Mouse (Mus musculus) MEL (cell line): Measurements from ENCODE around the gene Shq1. TPM values are rescaled to one million over a fixed set of nuclear protein-coding genes. Genes with fewer than 3 reads are reported as not detected.

Experiments
- DNase-seq: peaks from one replicate; pipeline ENCODE4 v3.0.0; 2011; ENCODE audit warnings: low read depth, low spot score
- H3K27ac ChIP-seq: 2 replicates; pipeline ENCODE4 v1.5.1; 2012; ENCODE audit warnings: low read depth, mild to moderate bottlenecking, control low read depth, low read length, moderate library complexity; ENCODE audit not compliant: control insufficient read depth
- H3K27me3 ChIP-seq, 2 experiments: fragments of 150-350 bp in 1 of 2; sonication (generic) in 1 of 2; 2 replicates each; pipeline ENCODE4 v1.6.1; 2012; ENCODE audit warnings: low read length in 2 of 2, mild to moderate bottlenecking in 2 of 2, improper control_type of control experiment in 1 of 2, moderate library complexity in 1 of 2; ENCODE audit not compliant: insufficient read depth in 2 of 2, control insufficient read depth in 1 of 2
- H3K36me3 ChIP-seq, 2 experiments: 2 replicates each; pipeline ENCODE4 v1.6.1; 2012 to 2014; ENCODE audit warnings: low read length in 2 of 2, improper control_type of control experiment in 1 of 2, inconsistent platforms in 1 of 2, mild to moderate bottlenecking in 1 of 2; ENCODE audit not compliant: insufficient read depth in 2 of 2, control insufficient read depth in 1 of 2
- H3K4me1 ChIP-seq, 2 experiments: fragments of 150-350 bp in 1 of 2; sonication (generic) in 1 of 2; 2 replicates each; pipeline ENCODE4 v1.6.1; 2012; ENCODE audit warnings: low read length in 2 of 2, improper control_type of control experiment in 1 of 2, mild to moderate bottlenecking in 1 of 2; ENCODE audit not compliant: insufficient read depth in 2 of 2, control insufficient read depth in 1 of 2
- H3K4me3 ChIP-seq, 2 experiments: fragments of 150-350 bp in 1 of 2; sonication (generic) in 1 of 2; 2 replicates each; pipeline ENCODE4 v1.5.1; 2012; ENCODE audit warnings: low read depth in 2 of 2, low read length in 2 of 2, mild to moderate bottlenecking in 2 of 2, moderate library complexity in 2 of 2, control low read depth in 1 of 2, improper control_type of control experiment in 1 of 2; ENCODE audit not compliant: control insufficient read depth in 1 of 2, insufficient read depth in 1 of 2
- H3K79me2 ChIP-seq: 2 replicates; pipeline ENCODE4 v1.6.1; 2012; ENCODE audit warnings: mild to moderate bottlenecking, low read length, moderate library complexity; ENCODE audit not compliant: control insufficient read depth, poor library complexity, insufficient read depth
- H3K9ac ChIP-seq: 2 replicates; pipeline ENCODE4 v1.6.1; 2012; ENCODE audit warnings: low read depth, mild to moderate bottlenecking, control low read depth, low read length, moderate library complexity; ENCODE audit not compliant: control insufficient read depth, poor library complexity, severe bottlenecking
- H3K9me3 ChIP-seq: fragments of 150-350 bp; sonication (generic); replicated peaks from 2 replicates; pipeline ENCODE4 v1.6.1; 2012; ENCODE audit warnings: mild to moderate bottlenecking, low read length, improper control_type of control experiment, moderate library complexity; ENCODE audit not compliant: insufficient read depth
- BHLHE40 ChIP-seq: IDR thresholded peaks from 2 replicates; pipeline ENCODE4 v1.6.1; 2012; ENCODE audit warnings: low read depth, mild to moderate bottlenecking, inconsistent platforms, low read length, improper control_type of control experiment, borderline replicate concordance
- GABPA ChIP-seq: IDR thresholded peaks from 2 replicates; pipeline ENCODE4 v1.6.1; 2012; ENCODE audit warnings: low read depth, mild to moderate bottlenecking, inconsistent platforms, low read length, improper control_type of control experiment, moderate library complexity
- GATA1 ChIP-seq: IDR thresholded peaks from 2 replicates; pipeline ENCODE4 v1.6.1; 2011; ENCODE audit warnings: low read depth, low read length, improper control_type of control experiment
- HCFC1 ChIP-seq: IDR thresholded peaks from 2 replicates; pipeline ENCODE4 v1.6.1; 2012; ENCODE audit warnings: low read depth, mild to moderate bottlenecking, inconsistent platforms, low read length, improper control_type of control experiment, moderate library complexity
- MAFK ChIP-seq: IDR thresholded peaks from 2 replicates; pipeline ENCODE4 v1.6.1; 2011; ENCODE audit warnings: low read depth, mild to moderate bottlenecking, low read length, improper control_type of control experiment, borderline replicate concordance
- MAZ ChIP-seq: IDR thresholded peaks from 2 replicates; pipeline ENCODE4 v1.6.1; 2012; ENCODE audit warnings: low read depth, mild to moderate bottlenecking, inconsistent platforms, low read length, improper control_type of control experiment
- MEF2A ChIP-seq: IDR thresholded peaks from 2 replicates; pipeline ENCODE4 v1.6.1; 2014; ENCODE audit warnings: low read depth, mild to moderate bottlenecking, inconsistent platforms, low read length, improper control_type of control experiment; ENCODE audit not compliant: poor library complexity, insufficient replicate concordance, severe bottlenecking; ENCODE audit errors: extremely low read depth
- MXI1 ChIP-seq: IDR thresholded peaks from 2 replicates; pipeline ENCODE4 v1.6.1; 2011; ENCODE audit warnings: mild to moderate bottlenecking, low read depth, low read length, improper control_type of control experiment
- RAD21 ChIP-seq: IDR thresholded peaks from 2 replicates; pipeline ENCODE4 v1.6.1; 2011; ENCODE audit warnings: mild to moderate bottlenecking, low read depth, low read length, improper control_type of control experiment
- SIN3A ChIP-seq: IDR thresholded peaks from 2 replicates; pipeline ENCODE4 v1.6.1; 2012; ENCODE audit warnings: low read length, improper control_type of control experiment, inconsistent platforms
- SMC3 ChIP-seq: IDR thresholded peaks from 2 replicates; pipeline ENCODE4 v1.6.1; 2011; ENCODE audit warnings: low read depth, low read length, improper control_type of control experiment
- TBP ChIP-seq: IDR thresholded peaks from 2 replicates; pipeline ENCODE4 v1.8.0; 2011; ENCODE audit warnings: low read depth, low read length, improper control_type of control experiment
- USF1 ChIP-seq: IDR thresholded peaks from 2 replicates; pipeline ENCODE4 v1.6.1; 2014; ENCODE audit warnings: low read depth, mild to moderate bottlenecking, inconsistent platforms, low read length, improper control_type of control experiment, moderate library complexity
- USF2 ChIP-seq, 2 experiments: IDR thresholded peaks; 2 replicates each; pipeline ENCODE4 v1.6.1; 2011 to 2012; ENCODE audit warnings: improper control_type of control experiment in 2 of 2, low read length in 2 of 2, borderline replicate concordance in 1 of 2, inconsistent platforms in 1 of 2, low read depth in 1 of 2, mild to moderate bottlenecking in 1 of 2; ENCODE audit not compliant: insufficient read depth in 1 of 2
- ZC3H11A ChIP-seq: IDR thresholded peaks from 2 replicates; pipeline ENCODE4 v1.6.1; 2012; ENCODE audit warnings: low read depth, mild to moderate bottlenecking, inconsistent platforms, low read length, improper control_type of control experiment
- ZKSCAN1 ChIP-seq: IDR thresholded peaks from 2 replicates; pipeline ENCODE4 v1.6.1; 2012; ENCODE audit warnings: low read depth, mild to moderate bottlenecking, inconsistent platforms, low read length, improper control_type of control experiment, moderate library complexity
- ZNF384 ChIP-seq: IDR thresholded peaks from 2 replicates; pipeline ENCODE4 v1.6.1; 2012; ENCODE audit warnings: low read depth, mild to moderate bottlenecking, inconsistent platforms, low read length, improper control_type of control experiment
- polyA plus RNA-seq, 2 experiments: library from polyadenylated mRNA; stranded (reverse) in 1 of 2; unstranded in 1 of 2; fragments of >175 nt in 1 of 2; fragments of >200 nt in 1 of 2; gene quantifications; 2 replicates each; pipeline versions ENCODE4 v1.2.1 to v1.2.4; 2012; ENCODE audit warnings: low replicate concordance in 2 of 2, low read depth in 1 of 2; ENCODE audit not compliant: insufficient read length in 2 of 2, insufficient read depth in 1 of 2, missing spikeins in 1 of 2
- total RNA-seq: library from RNA; depleted of rRNA; stranded (reverse); fragments of 300-350 nt; gene quantifications from 2 replicates; pipeline ENCODE4 v1.2.3, GENCODE M21; 2012

The Shq1 gene
- total and polyA plus RNA-seq, 3 experiments = 20.2 to 23.5 TPM; not detected in 1

- no peak for DNase-seq
- no peak for TF ChIP-seq TBP
- TF ChIP-seq MXI1 = no peak
- Histone ChIP-seq H3K27ac (no peak overlapping the region), H3K9me3 (no peaks in the 10 kb centered on the region), H3K36me3 (no peaks in the 10 kb centered on the region), H3K27me3 (no peaks in the 10 kb centered on the region), H3K4me3 (no peak overlapping the region), H3K79me2 (no peaks in the 10 kb centered on the region), H3K4me1 (no peaks in the 10 kb centered on the region), H3K9ac (no peak overlapping the region)
Observed at GRCm38 (mm10) chr6:100521615-100522398, 149.2 kb downstream of the Shq1 start.

- H3K4me1 ChIP-seq = no peaks in the 10 kb centered on the region
- TF ChIP-seq MAZ (no peak), TBP (no peak), GATA1 (no peak), ZC3H11A (no peak), HCFC1 (no peak), ZNF384 (no peak), MAFK (no peak), USF1 (no peak), USF2 (IDR thresholded peaks at IDR 0.05; ENCODE audit: borderline replicate concordance in 1 of 2, insufficient read depth in 1 of 2, low read depth in 1 of 2, low read length in 2 of 2) (no peak)
- TF ChIP-seq, all 39 proteins: peak for 0
- no peaks in the 10 kb centered on the region for H3K79me2 ChIP-seq
Observed at GRCm38 (mm10) chr6:100520558-100521099, 150.3 kb downstream of the Shq1 start.

GRCm38 (mm10) chr6:100519837-100520236 lies 151.1 kb downstream of the Shq1 start:
- no peak overlapping the region for H3K4me3 ChIP-seq
- H3K79me2 ChIP-seq = no peaks in the 10 kb centered on the region
- H3K9me3 ChIP-seq = no peaks in the 10 kb centered on the region
- H3K27me3 ChIP-seq = no peaks in the 10 kb centered on the region; a peak in 1 of 4 replicates
- no peak for DNase-seq
- no peak for TF ChIP-seq SIN3A
- TF ChIP-seq BHLHE40 = no peak
- no peak for TF ChIP-seq RAD21
- no peak for TF ChIP-seq MEF2A
- no peak for TF ChIP-seq SMC3
- TF ChIP-seq ZKSCAN1 = no peak
- no peak for TF ChIP-seq GABPA
- no peak overlapping the region for H3K9ac ChIP-seq
- H3K27ac ChIP-seq = no peak overlapping the region
- no peaks in the 10 kb centered on the region for H3K36me3 ChIP-seq
- no peaks in the 10 kb centered on the region for H3K4me1 ChIP-seq

More at GRCm38 (mm10) chr6:100520558-100521099, 150.3 kb downstream of the Shq1 start:
- no peaks in the 10 kb centered on the region; a peak in 1 of 4 replicates for H3K27me3 ChIP-seq
- no peak overlapping the region for H3K9ac ChIP-seq
- no peaks in the 10 kb centered on the region for H3K36me3 ChIP-seq
- H3K9me3 ChIP-seq = no peaks in the 10 kb centered on the region
- H3K27ac ChIP-seq = no peak overlapping the region
- no peak overlapping the region for H3K4me3 ChIP-seq
- DNase-seq = no peak
